Mouse (Mus musculus) E14TG2a.4 (cell line): ENCODE measurements at regions not wholly inside any gene's neighbourhood (a gene's known extent, or its start where the extent isn't known, plus 50 kb on each side); places are given as distances from the start of the nearest gene placed in this dataset.

Experiments used
- CTCF ChIP-seq: conservative IDR thresholded peaks from 2 replicates; pipeline ENCODE4 v1.5.1; 2014; ENCODE audit warnings: low read length
- POU5F1 ChIP-seq: IDR thresholded peaks from 2 replicates; pipeline ENCODE4 v1.6.1; 2014; ENCODE audit warnings: low read length, borderline replicate concordance

- no peak for TF ChIP-seq CTCF
- TF ChIP-seq POU5F1: no peak
These were observed 581.5 kb downstream of the Rps29 start for GRCm38 (mm10) chr12:68577453-68577852.
